Mouse (Mus musculus): ENCODE measurements around the gene Atp5g1. TPM values are rescaled to one million over a fixed set of nuclear protein-coding genes. Genes with fewer than 3 reads are reported as not detected.

Atp5g1 gene
- polyA plus RNA-seq, 1 experiment = 184 TPM

- H3K27ac ChIP-seq (ENCODE audit: insufficient read depth, low read length) = peak within 1 kb of the TSS; percentile 86
- TF ChIP-seq EP300 (IDR thresholded peaks at IDR 0.05; ENCODE audit: insufficient read depth, low read depth, low read length) (peak; percentile 58; the same call in 1 of the 2 replicates), POLR2A (IDR thresholded peaks at IDR 0.05; ENCODE audit: insufficient read depth, low read length) (peak; percentile 68), CTCF (IDR thresholded peaks at IDR 0.05; ENCODE audit: low read depth, low read length) (peak; percentile 4)
Measured at GRCm38 (mm10) chr11:96065215-96065911, 10.1 kb downstream of the Atp5g1 start, which contains the start of gene Ube2z. Gene Ube2z (minus strand): TSS chr11:96065388.

GRCm38 (mm10) chr11:96064521-96065214, 10.8 kb downstream of the Atp5g1 start:
- Histone ChIP-seq H3K9me3 (replicated peaks; ENCODE audit: control insufficient read depth, insufficient read depth, low read length, poor library complexity, severe bottlenecking) (no peaks in the 10 kb centered on the region), H3K36me3 (ENCODE audit: control insufficient read depth, insufficient read depth, low read length, poor library complexity, severe bottlenecking) (peaks cover 39% of the 10 kb centered on the region), H3K27ac (ENCODE audit: insufficient read depth, low read length) (peak overlapping the region; percentile 86), H3K27me3 (ENCODE audit: control insufficient read depth, insufficient read depth, low read length, poor library complexity, severe bottlenecking) (no peaks in the 10 kb centered on the region), H3K9ac (ENCODE audit: low read depth, poor library complexity, severe bottlenecking) (peak overlapping the region; percentile 98), H3K4me1 (ENCODE audit: control insufficient read depth, insufficient read depth, low read length) (no peaks in the 10 kb centered on the region), H3K4me3 (ENCODE audit: low read depth, low read length) (peak overlapping the region; percentile 92)
- TF ChIP-seq POLR2A (IDR thresholded peaks at IDR 0.05; ENCODE audit: insufficient read depth, low read length) = no peak
- TF ChIP-seq EP300 (IDR thresholded peaks at IDR 0.05; ENCODE audit: insufficient read depth, low read depth, low read length) = peak; percentile 76; the same call in 1 of the 2 replicates
- TF ChIP-seq CTCF (IDR thresholded peaks at IDR 0.05; ENCODE audit: low read depth, low read length) = no peak

More at GRCm38 (mm10) chr11:96065215-96065911, 10.1 kb downstream of the Atp5g1 start, which contains the start of gene Ube2z:
- Histone ChIP-seq H3K9ac (ENCODE audit: low read depth, poor library complexity, severe bottlenecking) (peak within 1 kb of the TSS; percentile 98), H3K27me3 (ENCODE audit: control insufficient read depth, insufficient read depth, low read length, poor library complexity, severe bottlenecking) (no peaks in the 10 kb centered on the region), H3K4me3 (ENCODE audit: low read depth, low read length) (peak within 1 kb of the TSS; percentile 92), H3K4me1 (ENCODE audit: control insufficient read depth, insufficient read depth, low read length) (no peaks in the 10 kb centered on the region), H3K36me3 (ENCODE audit: control insufficient read depth, insufficient read depth, low read length, poor library complexity, severe bottlenecking) (peaks cover 33% of the 10 kb centered on the region), H3K9me3 (replicated peaks; ENCODE audit: control insufficient read depth, insufficient read depth, low read length, poor library complexity, severe bottlenecking) (no peaks in the 10 kb centered on the region)

- Histone ChIP-seq H3K4me3 (ENCODE audit: low read depth, low read length) (no peak overlapping the region), H3K9me3 (replicated peaks; ENCODE audit: control insufficient read depth, insufficient read depth, low read length, poor library complexity, severe bottlenecking) (no peaks in the 10 kb centered on the region), H3K27me3 (ENCODE audit: control insufficient read depth, insufficient read depth, low read length, poor library complexity, severe bottlenecking) (no peaks in the 10 kb centered on the region), H3K36me3 (ENCODE audit: control insufficient read depth, insufficient read depth, low read length, poor library complexity, severe bottlenecking) (peaks cover 92% of the 10 kb centered on the region), H3K9ac (ENCODE audit: low read depth, poor library complexity, severe bottlenecking) (no peak overlapping the region), H3K4me1 (ENCODE audit: control insufficient read depth, insufficient read depth, low read length) (no peaks in the 10 kb centered on the region), H3K27ac (ENCODE audit: insufficient read depth, low read length) (no peak overlapping the region)
- TF ChIP-seq POLR2A (IDR thresholded peaks at IDR 0.05; ENCODE audit: insufficient read depth, low read length) (no peak), EP300 (IDR thresholded peaks at IDR 0.05; ENCODE audit: insufficient read depth, low read depth, low read length) (no peak), CTCF (IDR thresholded peaks at IDR 0.05; ENCODE audit: low read depth, low read length) (no peak)
Measured at GRCm38 (mm10) chr11:96058309-96058708, 17.2 kb downstream of the Atp5g1 start.

GRCm38 (mm10) chr11:96050854-96051253, 24.6 kb downstream of the Atp5g1 start:
- Histone ChIP-seq H3K4me1 (ENCODE audit: control insufficient read depth, insufficient read depth, low read length) (peaks cover 3% of the 10 kb centered on the region), H3K4me3 (ENCODE audit: low read depth, low read length) (no peak overlapping the region), H3K27ac (ENCODE audit: insufficient read depth, low read length) (peak overlapping the region; percentile 81), H3K9me3 (replicated peaks; ENCODE audit: control insufficient read depth, insufficient read depth, low read length, poor library complexity, severe bottlenecking) (no peaks in the 10 kb centered on the region), H3K36me3 (ENCODE audit: control insufficient read depth, insufficient read depth, low read length, poor library complexity, severe bottlenecking) (peaks cover 92% of the 10 kb centered on the region), H3K9ac (ENCODE audit: low read depth, poor library complexity, severe bottlenecking) (no peak overlapping the region), H3K27me3 (ENCODE audit: control insufficient read depth, insufficient read depth, low read length, poor library complexity, severe bottlenecking) (no peaks in the 10 kb centered on the region)
- no peak for TF ChIP-seq EP300 (IDR thresholded peaks at IDR 0.05; ENCODE audit: insufficient read depth, low read depth, low read length)
- TF ChIP-seq POLR2A (IDR thresholded peaks at IDR 0.05; ENCODE audit: insufficient read depth, low read length) = no peak
- no peak for TF ChIP-seq CTCF (IDR thresholded peaks at IDR 0.05; ENCODE audit: low read depth, low read length)

- Histone ChIP-seq H3K27ac (ENCODE audit: insufficient read depth, low read length) (peak overlapping the region; percentile 29; the same call in 1 of the 2 replicates), H3K9me3 (replicated peaks; ENCODE audit: control insufficient read depth, insufficient read depth, low read length, poor library complexity, severe bottlenecking) (no peaks in the 10 kb centered on the region), H3K4me3 (ENCODE audit: low read depth, low read length) (no peak overlapping the region), H3K4me1 (ENCODE audit: control insufficient read depth, insufficient read depth, low read length) (peaks cover 3% of the 10 kb centered on the region), H3K9ac (ENCODE audit: low read depth, poor library complexity, severe bottlenecking) (no peak overlapping the region), H3K27me3 (ENCODE audit: control insufficient read depth, insufficient read depth, low read length, poor library complexity, severe bottlenecking) (no peaks in the 10 kb centered on the region), H3K36me3 (ENCODE audit: control insufficient read depth, insufficient read depth, low read length, poor library complexity, severe bottlenecking) (peaks cover 83% of the 10 kb centered on the region)
- TF ChIP-seq CTCF (IDR thresholded peaks at IDR 0.05; ENCODE audit: low read depth, low read length) (no peak), EP300 (IDR thresholded peaks at IDR 0.05; ENCODE audit: insufficient read depth, low read depth, low read length) (peak; percentile 88), POLR2A (IDR thresholded peaks at IDR 0.05; ENCODE audit: insufficient read depth, low read length) (no peak)
Measured at GRCm38 (mm10) chr11:96049939-96050338, 25.5 kb downstream of the Atp5g1 start.
